Mouse (Mus musculus): ENCODE measurements around the gene Olfr96.

Gene Olfr96

DNA sequence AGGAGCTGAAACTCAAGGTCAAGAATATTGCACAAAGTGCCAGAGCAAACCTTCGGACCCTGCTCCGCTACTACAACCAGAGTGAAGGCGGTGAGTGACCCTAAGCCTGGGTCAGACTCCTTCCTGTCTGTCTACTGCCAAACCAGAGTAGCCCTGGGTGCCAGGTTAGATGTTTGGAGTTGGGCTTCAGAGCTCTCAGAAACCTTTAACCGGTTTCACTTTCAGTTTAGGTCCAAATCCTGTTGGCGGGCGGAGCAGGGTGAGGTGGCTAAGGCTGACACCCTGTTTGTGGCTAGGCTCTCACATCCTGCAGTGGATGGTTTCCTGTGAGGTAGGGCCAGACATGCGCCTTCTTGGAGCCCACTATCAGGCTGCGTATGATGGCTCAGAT, 50.8 kb downstream of the Olfr96 start:
- DNase-seq (ENCODE audit: inconsistent ontology term) = peak; percentile 47

DNA sequence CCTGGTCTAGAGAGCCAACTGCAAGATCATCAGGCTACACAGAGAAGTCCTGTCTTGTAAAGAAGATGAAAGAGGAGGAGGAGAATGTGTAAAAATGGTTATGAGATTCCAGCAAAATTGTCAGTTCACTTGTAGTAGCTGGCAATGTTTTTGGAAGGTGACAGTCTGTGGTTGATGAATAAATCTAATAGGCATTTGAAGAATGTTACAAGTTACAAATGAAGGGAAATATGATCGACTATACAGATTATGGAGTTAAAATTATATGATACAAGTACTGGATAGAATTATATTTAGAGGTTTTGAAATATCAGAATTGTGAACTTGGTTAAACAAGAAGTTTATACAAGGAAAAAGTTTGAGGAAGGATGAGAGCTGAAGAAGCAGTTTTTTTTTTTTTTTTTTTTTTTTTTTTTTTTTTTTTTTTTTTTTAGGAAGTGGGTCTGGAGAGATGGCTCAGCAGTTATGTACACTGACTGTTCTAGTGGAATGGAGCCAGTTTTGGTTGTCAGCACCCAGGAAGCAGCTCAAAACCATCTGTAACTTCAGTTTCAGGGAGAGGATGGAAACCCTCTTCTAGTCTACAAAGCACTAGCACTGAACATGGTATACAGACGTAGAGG, 55.8 kb downstream of the Olfr96 start:
- peak; percentile 76 for DNase-seq (ENCODE audit: inconsistent ontology term)

All from Muller cell, postnatal 12 days (primary cell).